Mouse (Mus musculus) liver, embryonic 14.5 days (tissue): ENCODE measurements around the gene Man1a.

Experiments
- CTCF ChIP-seq: IDR thresholded peaks from 2 replicates; pipeline ENCODE4 v1.5.1; 2016; ENCODE audit warnings: antibody characterized with exemption, low read depth, control low read depth
- EP300 ChIP-seq: IDR thresholded peaks from 2 replicates; pipeline ENCODE4 v1.6.1; 2016; ENCODE audit warnings: antibody characterized with exemption, low read depth

GRCm38 (mm10) chr10:54035586-54035985 lies 40.8 kb downstream of the Man1a start:
- TF ChIP-seq CTCF (no peak), EP300 (no peak)
